ENCODE assay signal across 8 mouse cellular contexts in the genomic region with DNA sequence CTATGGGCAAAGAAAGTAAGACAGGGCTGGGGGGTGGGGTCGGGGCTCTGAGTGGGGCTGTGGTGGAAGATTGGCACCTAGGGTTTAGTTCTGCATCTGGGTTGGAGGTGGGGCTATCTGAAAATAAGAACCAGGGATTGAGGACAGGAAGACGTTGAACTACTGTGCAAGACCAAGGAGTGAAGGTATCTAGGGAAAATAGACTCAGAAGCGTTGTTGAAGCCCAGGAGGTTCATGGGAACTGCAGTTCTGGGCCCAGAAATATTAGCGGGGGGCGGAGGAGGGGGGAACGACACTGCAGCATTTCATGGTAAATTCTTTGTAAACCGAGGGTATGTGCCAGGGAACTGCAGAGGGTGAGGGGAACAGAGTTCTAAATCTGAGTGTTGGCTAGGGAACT. TPM values are rescaled to one million over a fixed set of nuclear protein-coding genes. Genes with fewer than 3 reads are reported as not detected.
A peak's percentile ranks its signal among the peaks of the same experiment; 100 is the strongest.
DNase-seq lines count a peak whose midpoint lies in the region; ATAC-seq and TF ChIP-seq lines count a peak whose summit lies in the region.

No protein-coding gene starts in this region.

- no peaks in the 10 kb centered on the region for H3K9me3 ChIP-seq in heart, embryonic 10.5 days
- no peaks in the 10 kb centered on the region for H3K9me3 ChIP-seq in E14TG2a.4 (ENCODE audit: low read length)
- H3K9me3 ChIP-seq in forebrain, embryonic 15.5 days, result no peaks in the 10 kb centered on the region
- no peaks in the 10 kb centered on the region for H3K9me3 ChIP-seq in liver, embryonic 16.5 days (replicated peaks; ENCODE audit: control insufficient read depth, low read length)

- ATAC-seq in forebrain, embryonic 15.5 days (replicated peaks), result peak; percentile 42
- no peak for ATAC-seq in liver, embryonic 16.5 days (ENCODE audit: low read depth)

- H3K4me3 ChIP-seq in heart, embryonic 10.5 days, result peak overlapping the region; percentile 69
- H3K4me3 ChIP-seq in E14TG2a.4 (replicated peaks; ENCODE audit: low read length), result peak overlapping the region; percentile 88
- peak overlapping the region; percentile 65 for H3K4me3 ChIP-seq in forebrain, embryonic 15.5 days
- peak overlapping the region; percentile 63 for H3K4me3 ChIP-seq in liver, embryonic 16.5 days (ENCODE audit: low read depth, low read length)

- peak overlapping the region; percentile 86 for H3K27ac ChIP-seq in heart, embryonic 10.5 days
- no peak overlapping the region; the same call in 1 of the 2 replicates for H3K27ac ChIP-seq in forebrain, embryonic 15.5 days (replicated peaks)
- H3K27ac ChIP-seq in liver, embryonic 16.5 days (ENCODE audit: low read length), result no peak overlapping the region

- 0 out of 2 replicates have a peak, but pooled peaks cover 3% of the 10 kb centered on the region for H3K27me3 ChIP-seq in heart, embryonic 10.5 days (ENCODE audit: insufficient read depth, poor library complexity, severe bottlenecking)
- no peaks in the 10 kb centered on the region for H3K27me3 ChIP-seq in E14TG2a.4 (ENCODE audit: insufficient read depth, low read length)
- H3K27me3 ChIP-seq in forebrain, embryonic 15.5 days, result 0 out of 2 replicates have a peak, but pooled peaks cover 3% of the 10 kb centered on the region
- H3K27me3 ChIP-seq in liver, embryonic 16.5 days (ENCODE audit: control insufficient read depth, insufficient read depth, low read depth, low read length), result no peaks in the 10 kb centered on the region

- peaks cover 20% of the 10 kb centered on the region for H3K4me1 ChIP-seq in heart, embryonic 10.5 days
- H3K4me1 ChIP-seq in E14TG2a.4 (replicated peaks; ENCODE audit: low read depth, low read length), result peaks cover 56% of the 10 kb centered on the region
- H3K4me1 ChIP-seq in forebrain, embryonic 15.5 days, result peaks cover 20% of the 10 kb centered on the region
- H3K4me1 ChIP-seq in liver, embryonic 16.5 days (ENCODE audit: control insufficient read depth, low read depth, low read length), result peaks cover 3% of the 10 kb centered on the region; the same call in 1 of the 2 replicates

- no peaks in the 10 kb centered on the region for H3K36me3 ChIP-seq in heart, embryonic 10.5 days
- 0 out of 2 replicates have a peak, but pooled peaks cover 4% of the 10 kb centered on the region for H3K36me3 ChIP-seq in E14TG2a.4 (ENCODE audit: insufficient read depth, low read length)
- H3K36me3 ChIP-seq in forebrain, embryonic 15.5 days, result no peaks in the 10 kb centered on the region
- H3K36me3 ChIP-seq in liver, embryonic 16.5 days (ENCODE audit: control insufficient read depth, insufficient read depth), result no peaks in the 10 kb centered on the region

- peak overlapping the region; percentile 78 for H3K4me2 ChIP-seq in forebrain, embryonic 15.5 days (replicated peaks)
- peak overlapping the region; percentile 79 for H3K4me2 ChIP-seq in liver, embryonic 16.5 days (ENCODE audit: low read depth, low read length)

- WGBS in heart, embryonic 10.5 days, result 14% methylated on average over 7 of the region's 7 CpGs
- WGBS in forebrain, embryonic 15.5 days, result 10% methylated on average over 7 of the region's 7 CpGs
- 6% methylated on average over 7 of the region's 7 CpGs for WGBS in liver, embryonic 16.5 days (ENCODE audit: insufficient replicate concordance)

- DNase-seq in heart, embryonic 10.5 days (ENCODE audit: low spot score), result no peak
- DNase-seq in heart, adult 18-20 months, result no peak
- no peak for DNase-seq in layer of hippocampus, postnatal 25 days (ENCODE audit: extremely low spot score in 1 of 2, low spot score in 1 of 2)
- DNase-seq in ovary, postnatal 10 days (ENCODE audit: low spot score), result no peak
- DNase-seq in adrenal gland, postnatal 25 days, result no peak

- TF ChIP-seq CTCF in E14TG2a.4 (conservative IDR thresholded peaks at IDR 0.05; ENCODE audit: low read length), result no peak

- peak overlapping the region; percentile 36; the same call in 1 of the 2 replicates for H3K9ac ChIP-seq in forebrain, embryonic 15.5 days (replicated peaks)
- peak overlapping the region; percentile 28; the same call in 1 of the 2 replicates for H3K9ac ChIP-seq in liver, embryonic 16.5 days (ENCODE audit: low read depth, low read length)

RNA-seq across cellular contexts. Expression of gene Syt3, which starts 10.4 kb away (rescaled TPM):
- 0.74 and 0.78 TPM in 2 replicates for polyA plus RNA-seq in heart, embryonic 10.5 days (2016; fragmentation: Nextera tagmentation; extraction: Ambion mirVana)
- 1 to 10 TPM; 2.3 to 2.9 TPM for total RNA-seq in heart, adult 18-20 months (2021)
- 24.5 and 26.7 TPM in 2 replicates for polyA plus RNA-seq in forebrain, embryonic 15.5 days (2015; fragmentation: Nextera tagmentation; extraction: Ambion mirVana)
- 0.04 TPM in 1 of 2 replicates, not detected in the other for polyA plus RNA-seq in liver, embryonic 16.5 days (2015; fragmentation: Nextera tagmentation; extraction: Ambion mirVana)
- total RNA-seq in layer of hippocampus, postnatal 25 days (2021), result 10 to 100 TPM; 91.3 to 92.1 TPM
- 4.1 and 5.7 TPM in 2 replicates for total RNA-seq in adrenal gland, postnatal 25 days (2021)

RNA-seq across cellular contexts. Expression of gene 1700008O03Rik, which starts 12.2 kb away (rescaled TPM):
- polyA plus RNA-seq in heart, embryonic 10.5 days (2016; fragmentation: Nextera tagmentation; extraction: Ambion mirVana), result 0.49 and 0.83 TPM in 2 replicates
- total RNA-seq in heart, adult 18-20 months (2021), result under 1 TPM; 0.30 to 0.31 TPM
- polyA plus RNA-seq in forebrain, embryonic 15.5 days (2015; fragmentation: Nextera tagmentation; extraction: Ambion mirVana), result 1.1 and 1.4 TPM in 2 replicates
- polyA plus RNA-seq in liver, embryonic 16.5 days (2015; fragmentation: Nextera tagmentation; extraction: Ambion mirVana), result 0.20 TPM in 1 of 2 replicates, not detected in the other
- total RNA-seq in layer of hippocampus, postnatal 25 days (2021), result 1 to 10 TPM; 3.8 to 4.1 TPM
- total RNA-seq in adrenal gland, postnatal 25 days (2021), result 2.3 TPM in 1 of 2 replicates, not detected in the other

RNA-seq across cellular contexts. Expression of gene Lrrc4b, which starts 55.4 kb away (rescaled TPM):
- polyA plus RNA-seq in heart, embryonic 10.5 days (2016; fragmentation: Nextera tagmentation; extraction: Ambion mirVana), result 1.2 and 1.7 TPM in 2 replicates
- total RNA-seq in heart, adult 18-20 months (2021), result 10 to 100 TPM; 31.2 to 66.0 TPM
- polyA plus RNA-seq in forebrain, embryonic 15.5 days (2015; fragmentation: Nextera tagmentation; extraction: Ambion mirVana), result 15.6 and 15.7 TPM in 2 replicates
- polyA plus RNA-seq in liver, embryonic 16.5 days (2015; fragmentation: Nextera tagmentation; extraction: Ambion mirVana), result not detected in 2 replicates
- 100 to 1,000 TPM; 322 to 333 TPM for total RNA-seq in layer of hippocampus, postnatal 25 days (2021)
- total RNA-seq in adrenal gland, postnatal 25 days (2021), result 4.3 and 5.8 TPM in 2 replicates

Comparison
In these comparisons a context has a peak if more than half of its experiments do, and no peak if none do; other contexts are left out.
1. RNA of gene Syt3, which starts 10.4 kb away (total RNA-seq): 91.3 to 92.1 TPM in layer of hippocampus, postnatal 25 days; 4.1 to 5.7 TPM in adrenal gland, postnatal 25 days and 2.3 to 2.9 TPM in heart, adult 18-20 months; every median in the first group is over 10 times any median in the second.
2. RNA of gene Lrrc4b, which starts 55.4 kb away (total RNA-seq): 322 to 333 TPM in layer of hippocampus, postnatal 25 days; 31.2 to 66.0 TPM in heart, adult 18-20 months and 4.3 to 5.8 TPM in adrenal gland, postnatal 25 days; every median in the first group is over 4 times any median in the second.
3. Peak in every context shown above with its lines, with median percentiles within 50 percentile points of each other: H3K4me3 ChIP-seq.